Mouse (Mus musculus): ENCODE data around the gene Wdr82.
A peak's percentile ranks its signal among the peaks of the same experiment; 100 is the strongest.

Gene Wdr82

DNA sequence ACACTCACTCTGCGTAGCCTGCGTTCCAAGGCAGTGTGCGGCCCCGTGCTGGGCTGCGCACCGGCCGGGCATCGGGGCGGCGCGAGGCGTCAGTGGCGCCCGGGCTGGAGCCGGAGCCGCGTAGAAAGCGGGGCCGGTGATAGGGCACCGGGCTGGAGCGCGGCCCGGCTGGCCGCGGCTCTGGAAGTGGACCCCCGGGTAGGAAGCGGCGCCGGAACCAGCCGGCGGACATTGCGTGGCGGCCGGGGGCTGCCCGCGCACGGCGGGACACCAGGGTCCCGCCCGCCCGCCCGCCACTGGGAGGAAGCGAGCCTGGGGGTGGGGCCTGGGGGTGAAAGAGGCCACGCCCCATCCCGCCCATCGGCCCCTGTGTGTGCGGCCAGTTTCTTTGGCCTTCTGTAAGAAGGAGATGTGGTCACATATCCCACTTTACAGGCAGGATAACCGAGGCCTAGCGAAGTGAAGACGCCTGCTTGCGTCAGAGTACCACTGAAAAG, 28.3 kb downstream of the Wdr82 start:
- DNase-seq: peak; percentile 51 to 56

GRCm38 (mm10) chr9:106199535-106200272, 29.0 kb downstream of the Wdr82 start, which contains the start of gene Ppm1m:
Ppm1m (minus strand) TSS chr9:106199746.
- DNase-seq: no peak

GRCm38 (mm10) chr9:106201895-106202294, 31.2 kb downstream of the Wdr82 start:
- DNase-seq: no peak

GRCm38 (mm10) chr9:106202819-106203636, 32.3 kb downstream of the Wdr82 start, which contains the start of gene Twf2:
Twf2 (plus strand) TSS chr9:106203108.
- peak; percentile 92 to 97 for DNase-seq

DNA sequence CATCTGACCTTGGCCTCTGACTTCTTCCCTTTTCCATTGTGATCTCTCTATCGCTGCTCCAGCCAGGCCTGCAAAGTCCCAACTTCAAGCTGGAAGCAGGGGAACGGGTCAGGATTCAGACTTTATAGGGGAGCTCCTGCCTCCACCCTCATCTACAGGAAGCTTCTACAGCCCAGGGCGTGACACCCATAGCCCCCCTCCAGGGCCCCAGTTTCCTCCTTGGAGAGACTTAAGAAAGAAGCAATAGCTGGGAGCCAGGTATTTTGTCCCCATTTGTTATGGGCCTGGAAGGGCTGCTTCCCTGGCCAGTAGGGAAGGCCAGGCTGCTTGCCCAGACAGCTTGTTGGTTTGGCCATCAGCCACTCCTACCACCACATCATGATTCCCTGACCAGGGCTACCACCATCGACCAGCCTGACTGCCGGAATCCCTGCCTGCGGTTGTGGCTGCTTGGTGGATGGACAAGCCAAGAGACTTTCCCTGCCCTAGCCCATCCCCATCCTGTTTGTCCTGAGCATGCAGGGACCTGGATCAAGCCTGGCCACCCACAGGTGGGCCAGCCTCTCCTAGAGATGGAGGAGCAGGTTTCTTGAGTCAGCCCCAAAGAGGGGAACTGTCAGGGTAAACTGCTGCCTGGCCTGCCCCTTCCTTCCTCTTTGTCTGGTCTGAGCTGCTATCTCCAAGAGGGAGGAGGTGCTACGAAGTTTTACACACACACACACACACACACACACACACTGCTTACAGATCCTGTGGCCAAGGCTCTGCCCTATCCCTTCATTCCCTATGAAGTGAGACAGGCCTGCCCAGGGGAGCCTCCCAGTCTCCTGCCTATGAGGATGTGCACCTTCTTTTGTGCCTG, 33.5 kb downstream of the Wdr82 start:
- DNase-seq: peak; percentile 85 to 87

GRCm38 (mm10) chr9:106205713-106206290, 35.1 kb downstream of the Wdr82 start:
- no peak for DNase-seq

DNA sequence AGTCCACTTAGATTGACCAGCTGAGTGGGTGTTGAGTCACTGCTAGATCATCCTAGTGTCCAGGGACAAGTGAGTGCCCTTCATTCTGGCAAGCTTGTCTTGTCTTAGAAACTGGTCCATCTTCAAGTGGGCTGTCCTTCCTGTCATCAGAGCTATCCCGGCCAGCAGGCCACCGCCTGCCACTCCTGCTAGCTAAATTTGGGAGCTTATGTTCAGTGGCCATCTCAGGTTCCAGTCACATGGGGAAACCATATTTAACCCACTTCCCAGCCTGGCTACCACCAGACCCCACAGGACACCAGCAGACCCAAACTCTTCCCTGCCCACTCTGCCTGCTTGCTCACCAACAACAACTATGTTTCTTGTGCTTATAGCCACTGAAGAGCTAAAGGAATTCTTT, 35.8 kb downstream of the Wdr82 start:
- no peak for DNase-seq

- DNase-seq: no peak
Measured at GRCm38 (mm10) chr9:106208181-106208580, 37.5 kb downstream of the Wdr82 start.

- DNase-seq: peak in 1 of 2 experiments; percentile 46
Measured at GRCm38 (mm10) chr9:106209954-106210353, 39.2 kb downstream of the Wdr82 start.

DNA sequence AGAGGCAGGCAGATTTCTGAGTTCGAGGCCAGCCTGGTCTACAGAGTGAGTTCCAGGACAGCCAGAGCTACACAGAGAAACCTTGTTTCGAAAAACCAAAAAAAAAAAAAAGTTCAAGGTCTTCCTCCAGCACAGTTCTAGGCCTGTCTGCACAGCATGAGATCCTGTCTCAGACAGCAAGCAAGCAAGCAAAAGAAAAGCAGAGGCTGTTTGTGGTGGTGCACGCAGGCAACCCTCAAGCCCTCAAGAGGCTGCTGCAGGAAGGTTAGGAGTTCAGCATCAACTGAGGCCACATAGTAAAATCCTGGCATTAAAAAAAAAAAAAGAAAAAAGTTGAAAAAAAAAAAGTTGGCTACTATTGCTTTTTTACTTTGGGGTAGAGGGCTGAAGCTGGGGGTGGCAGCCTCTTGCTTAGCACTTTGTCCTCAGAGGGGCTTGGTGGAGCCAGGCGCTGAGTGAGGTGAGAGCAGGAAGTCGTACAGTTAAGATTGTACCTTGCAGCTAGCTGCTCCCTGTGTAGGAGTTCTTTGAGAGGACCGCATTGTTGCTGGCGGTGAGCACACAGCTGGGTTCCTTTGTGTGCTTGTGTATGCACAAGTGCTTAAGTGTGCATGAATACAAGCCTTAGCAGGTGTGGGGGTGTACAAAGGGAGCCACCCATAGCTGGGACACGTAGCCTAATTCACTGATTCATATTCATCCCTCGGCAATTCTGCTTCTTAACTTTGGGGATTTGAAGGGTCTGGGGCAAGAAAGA, 40.3 kb downstream of the Wdr82 start:
- no peak for DNase-seq

DNA sequence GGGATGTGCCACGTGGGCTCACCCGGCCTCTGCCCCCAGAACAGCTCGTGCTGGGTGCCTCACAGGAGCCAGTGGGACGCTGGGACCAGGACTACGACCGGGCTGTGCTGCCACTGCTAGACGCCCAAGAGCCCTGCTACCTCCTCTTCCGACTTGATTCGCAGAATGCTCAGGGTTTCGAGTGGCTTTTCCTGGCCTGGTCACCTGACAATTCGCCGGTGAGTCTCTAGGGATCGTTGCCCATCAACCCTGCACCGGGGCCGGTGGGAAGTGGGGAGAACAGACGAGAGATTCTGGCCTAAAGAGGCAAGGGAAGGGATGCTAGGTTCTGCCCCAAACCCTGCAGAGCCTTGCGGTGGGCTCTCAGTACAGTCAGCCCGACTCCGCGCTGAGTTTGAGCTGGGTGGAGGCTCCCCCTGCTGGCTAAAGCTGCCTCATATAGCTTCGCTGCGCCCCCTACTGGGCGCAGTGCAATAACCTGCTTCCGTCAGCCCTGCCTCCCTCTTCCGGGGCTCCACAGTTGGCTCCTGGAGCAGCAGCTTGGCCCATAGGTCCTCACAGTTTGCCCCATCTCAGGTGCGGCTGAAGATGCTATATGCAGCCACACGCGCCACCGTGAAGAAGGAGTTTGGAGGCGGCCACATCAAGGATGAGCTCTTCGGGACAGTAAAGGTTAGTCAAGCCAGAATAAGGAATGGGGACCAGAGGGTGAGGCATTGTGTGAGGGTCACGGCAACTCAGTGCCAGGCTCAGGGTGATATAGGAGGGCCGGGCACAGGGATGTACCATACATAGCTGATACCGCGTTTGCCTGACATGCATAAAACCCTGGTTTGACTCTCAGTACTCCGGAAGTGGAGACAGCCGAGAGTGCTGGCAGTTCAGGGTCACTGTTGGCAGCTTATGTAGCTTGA, 41.2 kb downstream of the Wdr82 start:
- peak; percentile 93 to 95 for DNase-seq

DNA sequence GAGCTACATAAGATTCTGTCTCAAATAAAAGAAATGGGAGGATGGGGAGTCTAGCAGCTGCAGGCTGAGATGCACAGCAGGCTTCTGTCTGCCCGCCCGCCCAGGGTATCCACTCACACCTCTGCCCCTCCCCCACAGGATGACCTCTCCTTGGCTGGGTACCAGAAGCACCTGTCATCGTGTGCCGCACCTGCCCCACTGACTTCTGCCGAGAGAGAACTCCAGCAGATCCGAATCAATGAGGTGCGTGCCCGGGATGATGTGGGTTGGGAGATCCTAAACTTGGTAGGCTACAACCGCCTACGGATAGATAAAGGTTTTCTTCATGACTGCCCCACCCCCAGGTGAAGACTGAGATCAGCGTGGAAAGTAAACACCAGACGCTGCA, 41.9 kb downstream of the Wdr82 start:
- DNase-seq: peak in 1 of 2 experiments; percentile 47

GRCm38 (mm10) chr9:106215341-106216125, 44.8 kb downstream of the Wdr82 start:
- DNase-seq: no peak

GRCm38 (mm10) chr9:106216971-106217370, 46.2 kb downstream of the Wdr82 start:
- no peak for DNase-seq

DNA sequence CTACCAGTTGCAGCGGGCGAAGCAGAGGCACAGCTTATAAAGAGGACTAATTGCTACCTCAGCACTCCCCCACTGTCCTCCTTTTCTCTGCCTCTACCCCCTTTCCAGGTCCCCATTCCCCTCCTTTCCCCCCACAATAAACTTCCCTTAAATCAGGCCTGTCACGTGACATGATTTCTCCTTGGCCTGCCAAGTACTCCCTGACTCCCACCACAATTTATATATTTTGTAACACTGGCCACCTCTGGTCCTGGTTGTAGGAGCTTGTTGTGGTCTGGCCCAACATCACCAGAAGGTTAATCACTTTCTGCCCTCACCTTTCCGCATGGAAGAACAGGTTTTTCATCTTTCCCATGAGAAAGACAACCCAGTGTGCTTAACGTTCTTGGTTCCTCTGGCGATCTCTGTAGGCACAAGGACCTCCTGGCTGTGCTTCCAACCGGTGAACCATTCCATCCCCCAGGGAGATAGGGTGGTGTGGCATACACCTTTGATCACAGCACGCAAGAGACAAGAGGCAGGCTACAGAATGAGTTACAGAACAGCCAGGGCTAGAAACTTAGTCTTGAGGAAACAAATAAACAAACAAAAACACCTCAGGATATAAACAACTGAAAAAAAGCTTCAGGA, 50.3 kb downstream of the Wdr82 start:
- no peak for DNase-seq

- DNase-seq: no peak
Measured at GRCm38 (mm10) chr9:106222261-106222851, 51.6 kb downstream of the Wdr82 start, which contains the start of gene Tlr9. Tlr9 (plus strand) TSS chr9:106222598.

- DNase-seq: no peak
Measured at GRCm38 (mm10) chr9:106222994-106223393, 52.3 kb downstream of the Wdr82 start.

- no peak for DNase-seq
Measured at GRCm38 (mm10) chr9:106225469-106226150, 54.9 kb downstream of the Wdr82 start.

Measured in cerebellum, postnatal 14 days (tissue).